Mouse (Mus musculus) ES-Bruce4 (cell line): ENCODE results near the gene Gm26992. TPM values are rescaled to one million over a fixed set of nuclear protein-coding genes. Genes with fewer than 3 reads are reported as not detected.
"Not testable (repeated sequence)": the region's sequence is repeated elsewhere in the genome, so short reads cannot be mapped to it uniquely, and the experiment has no call there.

Experiments used
- H3K27ac ChIP-seq: 2 replicates; pipeline ENCODE4 v1.5.1; 2012; ENCODE audit warnings: low read length, inconsistent platforms; ENCODE audit not compliant: insufficient read depth
- H3K27me3 ChIP-seq: 2 replicates; pipeline ENCODE4 v1.6.1; 2012; ENCODE audit warnings: mild to moderate bottlenecking, low read length, inconsistent platforms; ENCODE audit not compliant: control insufficient read depth, poor library complexity, insufficient read depth, severe bottlenecking
- H3K36me3 ChIP-seq: 2 replicates; pipeline ENCODE4 v1.6.1; 2012; ENCODE audit warnings: inconsistent platforms, mild to moderate bottlenecking, low read length, moderate library complexity; ENCODE audit not compliant: control insufficient read depth, poor library complexity, insufficient read depth, severe bottlenecking
- H3K4me1 ChIP-seq: one replicate; pipeline ENCODE4 v1.8.1; 2011; ENCODE audit warnings: low read length; ENCODE audit not compliant: control insufficient read depth, insufficient read depth
- H3K4me3 ChIP-seq: 2 replicates; pipeline ENCODE4 v1.5.1; 2011; ENCODE audit warnings: low read depth, mild to moderate bottlenecking, low read length
- H3K9ac ChIP-seq: 2 replicates; pipeline ENCODE4 v1.6.1; 2012; ENCODE audit warnings: low read depth, mild to moderate bottlenecking, inconsistent platforms; ENCODE audit not compliant: poor library complexity, severe bottlenecking
- H3K9me3 ChIP-seq: replicated peaks from 2 replicates; pipeline ENCODE4 v1.6.1; 2012; ENCODE audit warnings: mild to moderate bottlenecking, low read length, inconsistent platforms; ENCODE audit not compliant: control insufficient read depth, poor library complexity, insufficient read depth, severe bottlenecking
- CTCF ChIP-seq: IDR thresholded peaks from one replicate; pipeline ENCODE4 v1.8.1; 2011; ENCODE audit warnings: low read depth, low read length
- EP300 ChIP-seq: IDR thresholded peaks from 2 replicates; pipeline ENCODE4 v1.6.1; 2011; ENCODE audit warnings: low read depth, low read length; ENCODE audit not compliant: insufficient read depth
- POLR2A ChIP-seq: IDR thresholded peaks from one replicate; pipeline ENCODE4 v1.8.1; 2011; ENCODE audit warnings: low read length; ENCODE audit not compliant: insufficient read depth
- polyA plus RNA-seq: library from polyadenylated mRNA; stranded (reverse); fragments of >200 nt; gene quantifications from 2 replicates; pipeline ENCODE4 v1.2.4, GENCODE M21; 2011; ENCODE audit warnings: low read depth; ENCODE audit not compliant: missing spikeins, insufficient read depth, insufficient read length

Gene Gm26992
- polyA plus RNA-seq, 1 experiment: not detected

DNA sequence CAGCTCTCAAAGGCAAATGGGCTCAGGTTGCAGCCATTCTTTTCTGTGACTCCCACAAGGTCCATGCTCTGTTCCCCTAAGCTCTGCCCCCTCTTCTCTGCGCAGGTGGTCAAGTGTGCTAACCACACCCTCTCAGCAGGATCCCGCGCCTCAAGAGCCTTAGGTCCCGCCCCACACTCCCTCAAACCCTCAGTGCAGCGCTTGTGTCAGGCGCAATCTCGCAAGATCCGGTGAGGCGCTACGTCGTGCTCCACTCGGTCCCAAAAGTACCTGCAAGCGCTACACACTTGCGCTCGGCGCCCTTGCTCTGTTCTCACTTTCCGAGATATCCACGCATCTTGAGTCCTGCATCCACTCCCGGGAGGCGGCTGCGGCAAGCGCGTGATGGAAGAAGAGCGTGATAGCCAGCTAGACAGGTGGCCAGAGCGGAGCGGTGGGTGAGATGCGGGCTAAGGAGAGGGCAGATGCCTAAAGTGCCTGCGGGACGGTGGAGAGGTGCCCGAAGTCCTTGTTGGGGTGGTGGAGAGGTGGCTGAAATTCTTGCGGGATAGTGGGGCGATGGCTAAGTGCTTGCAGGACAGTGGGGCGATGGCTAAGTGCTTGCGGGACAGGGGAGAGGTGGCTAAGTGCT is 25.8 kb downstream of the Gm26992 start:
- Histone ChIP-seq H3K4me1 (no peaks in the 10 kb centered on the region), H3K27ac (peak overlapping the region; percentile 30; the same call in 1 of the 2 replicates), H3K36me3 (no peaks in the 10 kb centered on the region), H3K4me3 (peak overlapping the region; percentile 98), H3K9me3 (no peaks in the 10 kb centered on the region), H3K9ac (peak overlapping the region; percentile 75), H3K27me3 (no peaks in the 10 kb centered on the region)
- TF ChIP-seq CTCF: no peak
- TF ChIP-seq POLR2A: peak; percentile 90
- peak; percentile 81 for TF ChIP-seq EP300

DNA sequence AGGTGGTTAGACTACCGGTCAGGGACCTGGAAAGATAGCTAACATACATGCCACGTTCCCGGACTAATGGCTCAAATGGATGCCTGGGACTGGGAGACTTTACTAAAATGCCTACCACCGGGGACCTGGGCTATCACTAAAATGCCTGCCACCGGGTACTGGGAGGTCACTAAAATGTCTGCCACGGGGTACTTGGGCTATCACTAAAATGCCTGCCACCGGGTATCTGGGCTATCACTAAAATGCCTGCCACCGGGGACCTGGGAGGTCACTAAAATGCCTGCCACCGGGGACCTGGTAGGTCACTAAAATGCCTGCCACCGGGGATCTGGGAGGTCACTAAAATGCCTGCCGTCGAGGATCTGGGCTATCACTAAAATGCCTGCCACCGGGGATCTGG is 26.6 kb downstream of the Gm26992 start:
- not testable (repeated sequence) for H3K36me3 ChIP-seq, H3K9me3 ChIP-seq, H3K27ac ChIP-seq, H3K4me1 ChIP-seq, H3K27me3 ChIP-seq
- Histone ChIP-seq H3K4me3 (peak overlapping the region; percentile 98), H3K9ac (peak overlapping the region; percentile 75)

DNA sequence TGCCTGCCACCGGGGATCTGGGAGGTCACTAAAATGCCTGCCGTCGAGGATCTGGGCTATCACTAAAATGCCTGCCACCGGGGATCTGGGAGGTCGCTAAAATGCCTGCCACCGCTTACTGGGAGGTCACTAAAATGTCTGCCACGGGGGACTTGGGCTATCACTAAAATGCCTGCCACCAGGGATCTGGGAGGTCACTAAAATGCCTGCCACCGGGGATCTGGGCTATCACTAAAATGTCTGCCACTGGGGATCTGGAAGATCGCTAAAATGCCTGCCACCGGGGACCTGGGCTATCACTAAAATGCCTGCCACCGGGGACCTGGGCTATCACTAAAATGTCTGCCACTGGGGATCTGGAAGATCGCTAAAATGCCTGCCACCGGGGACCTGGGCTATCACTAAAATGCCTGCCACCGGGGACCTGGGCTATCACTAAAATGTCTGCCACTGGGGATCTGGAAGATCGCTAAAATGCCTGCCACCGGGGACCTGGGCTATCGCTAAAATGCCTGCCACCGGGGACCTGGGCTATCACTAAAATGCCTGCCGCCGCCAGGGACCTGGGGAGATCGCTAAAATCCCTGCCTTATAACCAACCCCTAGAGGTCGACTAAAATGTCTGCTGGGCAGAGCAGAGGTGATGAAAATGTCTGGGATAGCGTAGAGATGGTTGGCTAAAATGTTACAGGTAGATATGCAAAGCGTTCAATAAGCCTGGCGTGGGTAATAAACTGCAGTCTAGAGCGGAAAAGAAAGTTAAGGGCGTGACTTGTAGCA is 27.3 kb downstream of the Gm26992 start:
- not testable (repeated sequence) for H3K27me3 ChIP-seq, H3K36me3 ChIP-seq, H3K4me1 ChIP-seq, H3K9me3 ChIP-seq, H3K27ac ChIP-seq
- Histone ChIP-seq H3K4me3 (peak overlapping the region; percentile 76), H3K9ac (peak overlapping the region; percentile 75)

DNA sequence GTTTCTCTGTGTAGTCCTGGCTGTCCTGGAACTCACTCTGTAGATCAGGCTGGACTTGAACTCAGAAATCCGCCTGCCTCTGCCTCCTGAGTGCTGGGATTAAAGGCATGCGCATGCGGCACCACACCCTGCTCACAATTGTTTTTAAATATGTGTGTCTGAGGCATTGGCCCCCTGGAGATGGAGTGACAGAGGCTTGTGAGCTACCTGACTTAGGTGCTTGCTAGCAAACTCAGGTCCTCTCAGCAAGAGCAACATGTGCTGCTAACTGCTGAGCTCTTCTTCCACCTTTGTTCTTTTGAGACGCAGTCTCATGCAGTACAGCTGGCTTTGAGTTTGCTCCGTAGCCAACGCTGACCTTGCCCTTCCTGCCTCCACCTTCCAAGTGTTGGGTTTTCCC is 31.0 kb downstream of the Gm26992 start:
- Histone ChIP-seq H3K4me1 (no peaks in the 10 kb centered on the region), H3K36me3 (no peaks in the 10 kb centered on the region; the same call in 1 of the 2 replicates), H3K4me3 (no peak overlapping the region), H3K9ac (no peak overlapping the region), H3K9me3 (no peaks in the 10 kb centered on the region), H3K27me3 (no peaks in the 10 kb centered on the region), H3K27ac (no peak overlapping the region)
- TF ChIP-seq EP300 (no peak), POLR2A (no peak)

DNA sequence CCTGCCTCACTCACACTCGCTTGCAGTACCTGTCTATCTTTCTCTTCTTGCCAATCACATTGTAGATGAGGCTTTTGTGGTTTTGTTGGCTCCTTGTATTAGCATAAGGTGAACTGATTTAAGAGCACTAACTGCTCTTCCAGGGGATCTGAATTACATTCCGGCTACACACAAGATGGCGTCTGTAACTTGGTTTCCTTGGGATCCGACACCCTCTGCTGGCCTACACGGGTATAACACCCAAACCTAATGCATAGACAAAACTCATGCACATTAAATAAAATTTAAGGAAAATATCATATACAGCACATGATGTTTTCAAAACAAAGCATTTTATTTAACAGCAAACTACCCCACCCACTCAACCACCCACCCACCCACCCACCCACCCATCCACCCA is 38.2 kb downstream of the Gm26992 start:
- Histone ChIP-seq H3K9ac (no peak overlapping the region), H3K9me3 (no peaks in the 10 kb centered on the region), H3K27me3 (no peaks in the 10 kb centered on the region), H3K4me3 (no peak overlapping the region), H3K27ac (no peak overlapping the region), H3K4me1 (peaks cover 1% of the 10 kb centered on the region), H3K36me3 (0 out of 2 replicates have a peak, but pooled peaks cover 2% of the 10 kb centered on the region)
- TF ChIP-seq CTCF (no peak), POLR2A (no peak), EP300 (no peak)

DNA sequence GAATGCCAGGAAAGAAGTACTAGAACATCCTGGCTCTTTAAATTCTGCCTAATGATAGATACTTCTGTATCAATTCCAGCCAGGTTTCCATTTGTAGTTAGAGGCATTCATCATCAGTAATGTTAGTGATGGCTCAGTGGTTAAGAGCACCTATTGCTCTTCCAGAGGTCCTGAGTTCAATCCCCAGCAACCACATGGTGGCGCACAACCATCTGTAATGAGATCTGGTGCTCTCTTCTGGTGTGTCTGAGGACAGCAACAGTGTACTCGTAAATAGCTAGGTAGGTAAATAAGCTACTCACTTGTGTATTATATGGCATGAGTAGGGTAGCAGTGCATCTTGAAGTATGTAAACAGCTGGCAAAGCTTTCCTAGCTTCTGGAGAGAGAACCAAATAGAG is 47.2 kb downstream of the Gm26992 start:
- Histone ChIP-seq H3K9me3 (no peaks in the 10 kb centered on the region), H3K9ac (no peak overlapping the region), H3K27me3 (no peaks in the 10 kb centered on the region), H3K27ac (no peak overlapping the region), H3K36me3 (no peaks in the 10 kb centered on the region), H3K4me3 (no peak overlapping the region), H3K4me1 (peaks cover 1% of the 10 kb centered on the region)
- TF ChIP-seq EP300 (no peak), CTCF (no peak), POLR2A (no peak)
